Mouse (Mus musculus): Measurements from ENCODE around the gene 5430403G16Rik.
"Not testable (repeated sequence)": the region's sequence is repeated elsewhere in the genome, so short reads cannot be mapped to it uniquely, and the experiment has no call there.

DNA sequence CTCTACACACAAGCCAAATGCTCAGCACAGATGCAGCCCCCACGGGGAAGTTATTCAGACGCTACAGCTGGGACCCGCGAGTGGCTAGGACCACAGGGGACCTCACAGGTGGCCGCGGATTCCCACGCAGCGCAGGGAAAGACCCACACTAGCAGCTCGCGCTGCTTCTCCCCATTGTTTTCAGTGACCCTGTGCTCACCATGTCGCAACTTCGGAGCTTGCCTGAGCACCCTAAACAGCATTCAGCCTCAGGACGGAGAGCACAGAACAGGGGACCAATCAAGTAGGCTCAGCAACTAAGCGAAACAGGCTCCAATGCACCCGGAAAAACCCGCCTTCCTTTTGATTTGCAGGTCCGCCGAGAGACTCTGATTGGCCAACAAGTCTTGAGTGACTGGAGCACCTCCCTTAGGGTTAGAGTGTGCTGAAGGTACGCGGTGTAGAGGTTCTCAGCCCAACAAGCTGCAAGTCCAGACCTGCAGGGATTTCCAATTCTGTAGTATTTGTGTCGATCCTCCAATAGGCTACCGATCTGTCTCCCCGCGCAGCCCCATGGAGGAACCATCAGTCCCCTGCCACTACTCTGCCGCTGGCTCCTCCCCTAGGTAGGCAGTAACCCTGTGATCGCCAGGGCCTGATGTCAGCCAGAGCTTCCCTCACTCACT lies at the start of gene 5430403G16Rik:
- TF ChIP-seq CTCF (IDR thresholded peaks at IDR 0.05; ENCODE audit: insufficient read depth, low read depth, low read length): not testable (repeated sequence)
- TF ChIP-seq POLR2A (IDR thresholded peaks at IDR 0.05; ENCODE audit: insufficient read depth, low read depth, low read length): peak; percentile 31; the same call in 1 of the 2 replicates

Measured in olfactory bulb, adult 2 months (tissue).